Mouse (Mus musculus) myocyte (in vitro differentiated cells): ENCODE measurements around the gene Gimap7. TPM values are rescaled to one million over a fixed set of nuclear protein-coding genes. Genes with fewer than 3 reads are reported as not detected.

Source experiments
- H3K27me3 ChIP-seq: one replicate; pipeline ENCODE4 v1.6.1; 2011; ENCODE audit not compliant: control insufficient read depth, insufficient read depth, insufficient read length
- H3K36me3 ChIP-seq: one replicate; pipeline ENCODE4 v1.6.1; 2011; ENCODE audit not compliant: control insufficient read depth, insufficient read depth
- H3K4me2 ChIP-seq: one replicate; pipeline ENCODE4 v1.6.1; 2011; ENCODE audit warnings: low read depth, control low read depth
- H3K4me3 ChIP-seq: one replicate; pipeline ENCODE4 v1.5.1; 2011; ENCODE audit warnings: mild to moderate bottlenecking, control low read depth, moderate library complexity
- H3K79me2 ChIP-seq: one replicate; pipeline ENCODE4 v1.6.1; 2011; ENCODE audit not compliant: control insufficient read depth, insufficient read depth
- H3ac ChIP-seq: one replicate; pipeline ENCODE4 v1.6.1; 2011; ENCODE audit not compliant: control insufficient read depth, insufficient read length
- CEBPB ChIP-seq: IDR thresholded peaks from 2 replicates; pipeline ENCODE4 v1.6.1; 2011; ENCODE audit warnings: mild to moderate bottlenecking, moderate library complexity; ENCODE audit not compliant: poor library complexity, insufficient read depth, severe bottlenecking
- E2F4 ChIP-seq: IDR thresholded peaks from one replicate; pipeline ENCODE4 v1.6.1; 2011; ENCODE audit warnings: mild to moderate bottlenecking, control low read depth, moderate library complexity; ENCODE audit not compliant: insufficient read depth
- MAX ChIP-seq: IDR thresholded peaks from one replicate; pipeline ENCODE4 v1.6.1; 2011; ENCODE audit warnings: low read depth, mild to moderate bottlenecking, control low read depth
- MYOD1 ChIP-seq, 3 experiments: IDR thresholded peaks; one replicate each; pipeline ENCODE4 v1.6.1; 2011; ENCODE audit warnings: control low read depth in 2 of 3, low read depth in 2 of 3, mild to moderate bottlenecking in 2 of 3, moderate library complexity in 1 of 3; ENCODE audit not compliant: insufficient read length in 2 of 3, control insufficient read depth in 1 of 3
- MYOG ChIP-seq, 3 experiments: IDR thresholded peaks; one replicate each; pipeline ENCODE4 v1.6.1; 2011; ENCODE audit warnings: control low read depth in 2 of 3, low read depth in 2 of 3, mild to moderate bottlenecking in 2 of 3; ENCODE audit not compliant: insufficient read length in 2 of 3, control insufficient read depth in 1 of 3, insufficient read depth in 1 of 3
- POLR2A ChIP-seq: IDR thresholded peaks from one replicate; pipeline ENCODE4 v1.6.1; 2011; ENCODE audit warnings: low read depth, mild to moderate bottlenecking, control low read depth, moderate library complexity; ENCODE audit not compliant: insufficient read length
- POLR2AphosphoS2 ChIP-seq: IDR thresholded peaks from one replicate; pipeline ENCODE4 v1.6.1; 2011; ENCODE audit warnings: low read depth, control low read depth; ENCODE audit not compliant: insufficient read length
- REST ChIP-seq: IDR thresholded peaks from one replicate; pipeline ENCODE4 v1.6.1; 2011; ENCODE audit warnings: mild to moderate bottlenecking, control low read depth, moderate library complexity; ENCODE audit not compliant: insufficient read depth, insufficient read length
- SRF ChIP-seq: IDR thresholded peaks from one replicate; pipeline ENCODE4 v1.6.1; 2011; ENCODE audit warnings: low read depth; ENCODE audit not compliant: control insufficient read depth, insufficient read length
- TCF12 ChIP-seq: IDR thresholded peaks from one replicate; pipeline ENCODE4 v1.6.1; 2011; ENCODE audit warnings: mild to moderate bottlenecking, control low read depth; ENCODE audit not compliant: poor library complexity, insufficient read depth, severe bottlenecking
- TCF3 ChIP-seq: IDR thresholded peaks from one replicate; pipeline ENCODE4 v1.6.1; 2011; ENCODE audit warnings: low read depth, control low read depth; ENCODE audit not compliant: insufficient read length
- USF1 ChIP-seq: IDR thresholded peaks from one replicate; pipeline ENCODE4 v1.6.1; 2011; ENCODE audit warnings: low read depth, mild to moderate bottlenecking, control low read depth, moderate library complexity
- polyA plus RNA-seq: library from polyadenylated mRNA; unstranded; fragments of >200 nt; fragmentation: generic; extraction: Trizol; gene quantifications from one replicate; pipeline ENCODE4 v1.2.1, GENCODE M21; 2012; ENCODE audit warnings: missing spikeins

Gimap7 gene
- polyA plus RNA-seq, 1 experiment: not detected

DNA sequence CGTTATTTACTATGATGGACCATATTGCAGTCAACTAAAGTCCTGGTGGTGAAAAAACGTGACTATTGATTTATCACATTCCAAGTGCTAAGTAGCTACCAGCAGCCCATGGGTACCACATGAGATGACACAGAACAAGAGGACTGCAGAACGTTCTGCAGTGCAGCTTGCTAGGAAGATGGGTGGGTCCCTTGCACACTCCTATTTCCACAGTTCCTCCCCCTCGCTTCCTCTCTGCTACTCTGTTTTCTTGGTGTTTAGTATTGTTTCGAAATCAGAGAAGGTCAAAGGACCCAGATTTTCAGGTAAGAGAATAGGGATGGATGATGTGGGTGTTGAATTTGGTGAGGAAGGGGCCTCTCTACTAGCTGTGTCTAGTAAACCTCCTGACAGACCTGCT lies 34.1 kb upstream of the Gimap7 start, which contains the start of gene Gimap4:
Gene Gimap4 (plus strand): TSS at position 231 of the 400 bp plus-strand sequence.
- Histone ChIP-seq H3K36me3 (no peaks in the 10 kb centered on the region), H3K4me3 (no peak within 1 kb of the TSS), H3K4me2 (no peak within 1 kb of the TSS), H3ac (no peak within 1 kb of the TSS), H3K27me3 (no peaks in the 10 kb centered on the region), H3K79me2 (no peaks in the 10 kb centered on the region)
- no peak for TF ChIP-seq POLR2AphosphoS2
- TF ChIP-seq POLR2A: no peak
- no peak for TF ChIP-seq REST
- TF ChIP-seq TCF3: no peak
- no peak for TF ChIP-seq SRF
- no peak for TF ChIP-seq MYOD1 (IDR thresholded peaks at IDR 0.05; ENCODE audit: control insufficient read depth in 1 of 3, insufficient read length in 2 of 3, low read depth in 2 of 3)
- TF ChIP-seq MYOG (IDR thresholded peaks at IDR 0.05; ENCODE audit: control insufficient read depth in 1 of 3, insufficient read depth in 1 of 3, insufficient read length in 2 of 3, low read depth in 2 of 3): no peak
- TF ChIP-seq E2F4: no peak
- TF ChIP-seq CEBPB: no peak
- TF ChIP-seq TCF12: no peak
- no peak for TF ChIP-seq USF1
- TF ChIP-seq MAX: no peak

DNA sequence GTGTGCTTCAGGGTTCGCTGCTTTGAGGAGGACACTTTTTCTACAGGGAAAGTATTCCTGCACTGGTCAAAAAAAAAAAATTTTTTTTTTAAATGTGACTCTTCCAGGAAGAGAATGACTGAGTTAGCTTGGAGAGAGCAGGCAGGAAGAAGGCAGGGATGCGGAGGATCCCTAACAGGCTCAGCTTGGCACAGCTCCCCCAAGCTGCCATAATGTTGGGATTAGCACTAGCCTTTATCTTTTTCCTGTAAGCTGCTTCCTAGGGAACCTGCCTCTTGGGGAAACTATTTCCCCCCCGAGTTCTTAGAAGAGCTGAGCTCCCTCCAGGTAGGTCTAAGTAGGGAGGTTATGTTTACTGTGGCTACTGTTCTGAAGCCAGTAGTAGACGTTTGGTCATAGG lies 33.6 kb upstream of the Gimap7 start:
- no peak overlapping the region for H3K4me3 ChIP-seq

GRCm38 (mm10) chr6:48685251-48685650 lies 33.2 kb upstream of the Gimap7 start:
- Histone ChIP-seq H3K27me3 (no peaks in the 10 kb centered on the region), H3ac (no peak overlapping the region), H3K4me2 (no peak overlapping the region), H3K79me2 (no peaks in the 10 kb centered on the region), H3K36me3 (no peaks in the 10 kb centered on the region), H3K4me3 (no peak overlapping the region)
- TF ChIP-seq USF1: no peak
- no peak for TF ChIP-seq TCF12

More for the DNA sequence above, 33.6 kb upstream of the Gimap7 start:
- TF ChIP-seq E2F4: no peak
- TF ChIP-seq MYOD1 (IDR thresholded peaks at IDR 0.05; ENCODE audit: control insufficient read depth in 1 of 3, insufficient read length in 2 of 3, low read depth in 2 of 3): no peak
- TF ChIP-seq POLR2AphosphoS2: no peak
- TF ChIP-seq MYOG (IDR thresholded peaks at IDR 0.05; ENCODE audit: control insufficient read depth in 1 of 3, insufficient read depth in 1 of 3, insufficient read length in 2 of 3, low read depth in 2 of 3): no peak
- TF ChIP-seq REST: no peak
- TF ChIP-seq CEBPB: no peak
- TF ChIP-seq TCF12: no peak
- no peak for TF ChIP-seq USF1
- TF ChIP-seq TCF3: no peak
- TF ChIP-seq POLR2A: no peak
- no peak for TF ChIP-seq MAX
- Histone ChIP-seq H3ac (no peak overlapping the region), H3K27me3 (no peaks in the 10 kb centered on the region), H3K4me2 (no peak overlapping the region), H3K79me2 (no peaks in the 10 kb centered on the region), H3K36me3 (no peaks in the 10 kb centered on the region)

DNA sequence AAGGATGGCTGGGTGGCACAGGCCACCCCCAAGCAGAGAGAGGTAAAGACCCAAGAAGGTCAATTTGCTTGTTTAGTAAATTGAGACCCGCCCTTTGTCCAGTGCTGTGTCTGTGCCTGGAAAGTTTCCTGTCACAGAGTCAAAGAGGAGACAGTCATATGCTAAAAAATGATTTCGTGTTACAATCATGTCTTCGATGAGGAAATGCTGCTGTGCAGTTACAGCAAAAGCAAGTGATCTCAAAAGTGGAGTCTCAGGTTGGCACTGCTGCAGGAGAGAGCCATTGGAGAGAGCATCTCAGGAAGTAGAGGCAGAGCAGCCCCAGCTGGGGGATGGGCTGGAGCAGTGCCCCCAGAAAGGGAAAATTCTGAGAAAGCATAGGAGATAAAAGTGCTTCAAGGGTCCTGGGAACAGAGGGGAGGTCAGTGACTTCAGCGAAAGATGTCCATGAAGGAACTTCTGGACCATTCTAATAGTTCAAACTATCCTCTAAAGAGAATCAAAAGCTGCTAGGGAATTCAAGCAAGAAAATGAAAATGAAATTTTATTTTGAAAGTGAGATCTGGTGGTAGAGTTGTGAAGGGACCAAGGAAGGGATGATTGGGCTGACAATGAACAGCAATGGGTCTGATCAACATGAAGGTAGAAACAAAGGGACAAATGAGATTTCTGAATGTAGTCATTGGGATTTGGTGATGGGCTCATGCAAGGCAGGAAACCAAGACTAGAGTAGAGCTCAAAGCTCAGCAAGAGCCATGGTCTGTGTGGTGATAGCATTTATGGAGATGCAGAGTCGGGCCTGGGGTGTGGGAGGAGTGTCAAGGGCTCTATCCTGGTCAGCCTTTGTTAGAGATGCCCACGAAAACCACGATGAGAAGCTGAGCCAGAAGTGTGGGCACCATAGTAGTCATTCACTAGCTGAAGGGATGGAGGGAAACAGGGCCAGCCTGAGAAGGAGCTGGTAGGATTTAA lies 32.4 kb upstream of the Gimap7 start:
- no peaks in the 10 kb centered on the region for H3K27me3 ChIP-seq
- H3K4me2 ChIP-seq: no peak overlapping the region
- H3K4me3 ChIP-seq: no peak overlapping the region
- no peak overlapping the region for H3ac ChIP-seq
- TF ChIP-seq REST: no peak
- no peak for TF ChIP-seq MAX
- TF ChIP-seq USF1: no peak
- no peak for TF ChIP-seq MYOG (IDR thresholded peaks at IDR 0.05; ENCODE audit: control insufficient read depth in 1 of 3, insufficient read depth in 1 of 3, insufficient read length in 2 of 3, low read depth in 2 of 3)
- H3K79me2 ChIP-seq: no peaks in the 10 kb centered on the region
- no peaks in the 10 kb centered on the region for H3K36me3 ChIP-seq

- Histone ChIP-seq H3K4me3 (no peak overlapping the region), H3ac (no peak overlapping the region), H3K4me2 (no peak overlapping the region), H3K36me3 (no peaks in the 10 kb centered on the region), H3K27me3 (no peaks in the 10 kb centered on the region), H3K79me2 (no peaks in the 10 kb centered on the region)
- TF ChIP-seq POLR2AphosphoS2: no peak
- no peak for TF ChIP-seq USF1
- TF ChIP-seq TCF12: no peak
- TF ChIP-seq SRF: no peak
- no peak for TF ChIP-seq TCF3
- TF ChIP-seq CEBPB: no peak
- TF ChIP-seq REST: no peak
- no peak for TF ChIP-seq MYOG (IDR thresholded peaks at IDR 0.05; ENCODE audit: control insufficient read depth in 1 of 3, insufficient read depth in 1 of 3, insufficient read length in 2 of 3, low read depth in 2 of 3)
Observed at GRCm38 (mm10) chr6:48687077-48687476, 31.3 kb upstream of the Gimap7 start.
